Mouse (Mus musculus) liver, embryonic 14.5 days (tissue): ENCODE data around the gene Atp5j.

Source experiments
- CTCF ChIP-seq: IDR thresholded peaks from 2 replicates; pipeline ENCODE4 v1.5.1; 2016; ENCODE audit warnings: antibody characterized with exemption, low read depth, control low read depth
- EP300 ChIP-seq: IDR thresholded peaks from 2 replicates; pipeline ENCODE4 v1.6.1; 2016; ENCODE audit warnings: antibody characterized with exemption, low read depth

- no peak for TF ChIP-seq CTCF
- no peak for TF ChIP-seq EP300
Measured at GRCm38 (mm10) chr16:84834745-84835440, 532 bp downstream of the Atp5j start, which contains the start of gene Gabpa.
